Mouse (Mus musculus) fat pad, adult 2 months (tissue): ENCODE measurements around the gene Ces2g.

Experiments
- DNase-seq: peaks from one replicate; pipeline ENCODE4 v3.0.0-alpha.2; 2011; ENCODE audit warnings: low read depth, low spot score; ENCODE audit errors: extremely low read depth

The Ces2g gene

GRCm38 (mm10) chr8:104961537-104961961 is at the start of gene Ces2g:
TSS of gene Ces2g (plus strand) at chr8:104961718.
- DNase-seq = no peak

- no peak for DNase-seq
Measured at GRCm38 (mm10) chr8:104925972-104926596, 35.4 kb upstream of the Ces2g start, which contains the start of gene Ces2e. TSS of gene Ces2e (plus strand) at chr8:104926260.

GRCm38 (mm10) chr8:104927301-104927700 is 34.2 kb upstream of the Ces2g start:
- no peak for DNase-seq

GRCm38 (mm10) chr8:104944665-104945064 is 16.9 kb upstream of the Ces2g start:
- DNase-seq = no peak

- no peak for DNase-seq
Measured at GRCm38 (mm10) chr8:104947056-104947455, 14.5 kb upstream of the Ces2g start, which contains the start of gene Ces2f. TSS of gene Ces2f (plus strand) at chr8:104947356.

- no peak for DNase-seq
Measured at GRCm38 (mm10) chr8:104949031-104949430, 12.5 kb upstream of the Ces2g start.

GRCm38 (mm10) chr8:104962229-104962901 is 847 bp downstream of the Ces2g start:
- DNase-seq = no peak

GRCm38 (mm10) chr8:104963375-104963894 is 1.9 kb downstream of the Ces2g start:
- DNase-seq = no peak

- no peak for DNase-seq
Measured at GRCm38 (mm10) chr8:104984126-104984525, 22.6 kb downstream of the Ces2g start.

- DNase-seq = no peak
Measured at GRCm38 (mm10) chr8:104984942-104985341, 23.4 kb downstream of the Ces2g start.

GRCm38 (mm10) chr8:104998191-104998590 is 36.7 kb downstream of the Ces2g start:
- DNase-seq = no peak

- no peak for DNase-seq
Measured at GRCm38 (mm10) chr8:104999183-104999582, 37.7 kb downstream of the Ces2g start.

GRCm38 (mm10) chr8:105000586-105000985 is 39.1 kb downstream of the Ces2g start, which contains the start of gene Ces2h:
TSS of gene Ces2h (plus strand) at chr8:105000853.
- no peak for DNase-seq

- no peak for DNase-seq
Measured at GRCm38 (mm10) chr8:105010000-105010399, 48.5 kb downstream of the Ces2g start.

- DNase-seq = no peak
Measured at GRCm38 (mm10) chr8:105011136-105011535, 49.6 kb downstream of the Ces2g start.

GRCm38 (mm10) chr8:105014391-105014790 is 52.9 kb downstream of the Ces2g start:
- no peak for DNase-seq
